Mouse (Mus musculus) left cerebral cortex, postnatal 14 days (tissue): ENCODE data around the gene Polr3h. TPM values are rescaled to one million over a fixed set of nuclear protein-coding genes. Genes with fewer than 3 reads are reported as not detected.
"Not testable (repeated sequence)": the region's sequence is repeated elsewhere in the genome, so short reads cannot be mapped to it uniquely, and the experiment has no call there.

Source experiments
- DNase-seq, 2 experiments: peaks; one replicate each; pipeline ENCODE4 v3.0.0; 2021 to 2022; ENCODE audit warnings: low spot score in 2 of 2, mixed read lengths in 1 of 2
- intact Hi-C: fragments of 180-260 bp; cut with DNase I; formaldehyde crosslinking; loops from one replicate; pipeline ENCODE4 v1.15.1; 2025
- total RNA-seq, 2 experiments: library from RNA; stranded (reverse); gene quantifications; 2 replicates each; pipeline ENCODE4 v1.2.3; 2021

The Polr3h gene
- total RNA-seq, 2 experiments from 2014 or later, result 52.8 to 53.9 TPM

DNA sequence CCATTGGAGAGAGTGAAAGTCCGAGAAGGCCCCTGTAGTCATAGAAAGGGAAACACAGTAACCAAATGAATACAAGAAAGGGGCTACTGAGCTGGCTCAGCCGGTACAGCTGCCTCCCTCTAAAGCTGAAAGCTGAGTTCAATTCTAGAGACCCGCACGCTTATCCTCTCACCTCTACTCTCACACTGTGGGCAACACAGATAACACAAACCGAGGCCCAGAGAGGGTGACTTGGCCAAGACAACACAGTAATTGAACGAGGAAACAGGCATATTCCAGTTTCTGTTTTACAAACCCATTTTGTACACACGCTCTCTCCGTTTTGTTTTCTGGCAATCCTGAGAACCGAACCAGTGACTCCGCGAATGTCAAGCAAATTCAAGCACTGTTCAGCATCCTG, 1.1 kb downstream of the Polr3h start:
- DNase-seq, result no peak

DNA sequence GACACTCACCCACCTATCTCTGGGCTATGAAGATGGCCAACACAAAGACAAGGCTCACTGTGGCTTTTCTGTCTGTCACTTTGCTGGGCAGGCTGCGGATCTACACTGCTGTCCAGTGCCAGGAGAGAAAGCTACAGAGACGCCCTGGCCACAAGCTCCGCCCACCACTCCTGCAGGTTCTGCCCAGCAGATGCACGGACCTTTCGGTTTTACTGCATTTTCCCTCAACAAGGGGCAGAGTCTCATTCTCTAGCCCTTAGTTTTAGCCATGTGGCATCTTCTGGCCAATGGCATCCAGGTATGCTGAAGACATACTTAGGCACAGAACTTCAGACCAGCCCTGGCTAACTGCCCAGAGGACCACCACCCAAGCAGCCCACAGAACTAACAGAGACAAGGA, 4.8 kb downstream of the Polr3h start:
- intact Hi-C loops, result no loop called here
- DNase-seq, result no peak

More for the DNA sequence above, 1.1 kb downstream of the Polr3h start:
- intact Hi-C loops, result no loop called here

GRCm38 (mm10) chr15:81920546-81921217, 5.4 kb downstream of the Polr3h start:
- intact Hi-C loops, result no loop called here
- peak; percentile 52 to 66 for DNase-seq

- intact Hi-C loops, result loop anchor here (5.0 kb wide), 1 partner anchor 87 kb away; no protein-coding TSS in a partner anchor
Observed at GRCm38 (mm10) chr15:81919062-81919461, 7.0 kb downstream of the Polr3h start.

GRCm38 (mm10) chr15:81917621-81918463, 8.2 kb downstream of the Polr3h start:
- intact Hi-C loops, result loop anchor here (5.0 kb wide), 1 partner anchor 86 kb away; no protein-coding TSS in a partner anchor
- DNase-seq, result peak; percentile 61 to 76

More at GRCm38 (mm10) chr15:81919062-81919461, 7.0 kb downstream of the Polr3h start:
- DNase-seq, result no peak

GRCm38 (mm10) chr15:81917201-81917600, 8.8 kb downstream of the Polr3h start:
- no peak for DNase-seq
- intact Hi-C loops, result loop anchor here (5.0 kb wide), 1 partner anchor 85 kb away; no protein-coding TSS in a partner anchor

GRCm38 (mm10) chr15:81915663-81916062, 10.4 kb downstream of the Polr3h start:
- intact Hi-C loops, result loop anchor here (5.0 kb wide), 1 partner anchor 83 kb away; no protein-coding TSS in a partner anchor
- DNase-seq, result no peak

DNA sequence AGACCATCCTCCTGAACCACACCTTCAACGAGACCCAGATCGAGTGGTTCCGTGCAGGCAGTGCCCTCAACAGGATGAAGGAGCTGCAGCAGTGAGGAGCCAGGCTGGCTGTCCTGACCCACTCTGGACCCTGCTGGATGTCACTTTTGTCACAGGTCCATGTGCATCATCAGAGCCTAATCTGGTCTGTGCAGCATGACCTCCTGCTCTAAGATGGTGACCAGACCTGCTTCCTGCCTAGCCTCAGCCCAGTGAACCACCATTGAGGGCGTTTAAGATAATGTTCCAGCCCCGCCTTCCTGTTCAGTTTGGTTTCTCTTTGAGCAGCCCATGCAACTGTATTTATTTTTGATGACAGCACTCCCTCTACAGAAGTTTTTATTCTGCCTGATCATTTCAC, 11.4 kb downstream of the Polr3h start:
- DNase-seq, result no peak
- intact Hi-C loops, result loop anchor here (5.0 kb wide), 1 partner anchor 82 kb away; no protein-coding TSS in a partner anchor

- intact Hi-C loops, result no loop called here
- no peak for DNase-seq
Observed at GRCm38 (mm10) chr15:81912498-81912897, 13.5 kb downstream of the Polr3h start.

DNA sequence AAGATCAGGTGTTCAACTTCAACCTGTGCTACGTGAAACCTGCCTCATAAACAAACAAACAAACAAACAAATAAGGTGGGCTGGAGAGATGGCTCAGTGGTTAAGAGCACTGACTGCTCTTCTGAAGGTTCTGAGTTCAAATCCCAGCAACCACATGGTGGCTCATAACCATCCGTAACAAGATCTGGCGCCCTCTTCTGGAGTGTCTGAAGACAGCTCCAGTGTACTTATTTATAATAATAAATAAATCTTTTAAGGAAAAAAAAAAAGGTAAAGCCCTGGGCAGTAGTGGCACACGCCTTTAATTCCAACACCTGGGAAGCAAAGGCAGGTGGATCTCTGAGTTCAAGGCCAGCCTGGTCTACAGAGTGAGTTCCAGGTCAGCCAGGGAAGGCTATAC, 17.3 kb downstream of the Polr3h start:
- intact Hi-C loops, DNase-seq: not testable (repeated sequence)

GRCm38 (mm10) chr15:81907953-81908352, 18.1 kb downstream of the Polr3h start:
- no peak for DNase-seq
- intact Hi-C loops, result no loop called here

DNA sequence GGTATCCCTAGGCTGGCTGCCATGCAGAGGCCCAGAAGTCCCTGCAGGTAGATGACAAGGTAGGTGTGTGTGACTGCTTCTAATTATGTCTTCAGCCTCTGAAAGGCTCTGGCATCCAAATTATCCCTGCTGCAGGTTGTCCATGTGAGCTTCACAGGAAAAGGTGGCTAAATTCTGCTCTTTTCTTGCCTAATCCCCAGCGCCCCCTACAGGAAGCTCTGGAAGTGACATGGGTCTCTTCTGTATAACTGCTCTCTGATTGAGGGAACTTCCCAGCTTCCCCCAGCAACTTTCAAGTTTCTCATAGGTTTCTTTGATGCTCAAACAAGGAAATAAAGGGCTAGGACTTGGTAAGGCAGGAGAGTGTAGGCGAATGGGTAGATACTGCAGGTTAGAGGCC, 21.1 kb downstream of the Polr3h start:
- DNase-seq, result peak; percentile 83 to 86
- intact Hi-C loops, result loop anchor here (2.0 kb wide), 1 partner anchor 74 kb away; no protein-coding TSS in a partner anchor

DNA sequence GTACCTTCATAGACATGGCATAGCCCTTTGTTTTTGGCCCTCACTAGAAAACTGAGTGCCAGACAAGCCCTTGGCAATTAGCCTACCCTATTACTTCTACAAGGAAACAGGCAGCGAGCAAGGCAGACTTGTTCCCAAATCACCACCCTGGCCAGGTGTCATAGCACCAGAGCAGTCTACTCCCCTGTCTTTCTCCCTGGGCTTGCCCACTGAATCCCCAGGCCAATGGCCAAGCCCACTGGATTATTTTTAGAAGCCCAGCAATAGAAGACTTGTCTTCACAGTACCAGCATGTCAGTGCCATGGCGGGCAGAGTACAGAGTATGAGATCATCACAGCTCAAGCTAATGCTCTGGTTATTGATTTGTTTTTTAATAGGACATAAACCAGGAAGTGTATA, 27.3 kb downstream of the Polr3h start:
- intact Hi-C loops, result no loop called here
- no peak for DNase-seq

DNA sequence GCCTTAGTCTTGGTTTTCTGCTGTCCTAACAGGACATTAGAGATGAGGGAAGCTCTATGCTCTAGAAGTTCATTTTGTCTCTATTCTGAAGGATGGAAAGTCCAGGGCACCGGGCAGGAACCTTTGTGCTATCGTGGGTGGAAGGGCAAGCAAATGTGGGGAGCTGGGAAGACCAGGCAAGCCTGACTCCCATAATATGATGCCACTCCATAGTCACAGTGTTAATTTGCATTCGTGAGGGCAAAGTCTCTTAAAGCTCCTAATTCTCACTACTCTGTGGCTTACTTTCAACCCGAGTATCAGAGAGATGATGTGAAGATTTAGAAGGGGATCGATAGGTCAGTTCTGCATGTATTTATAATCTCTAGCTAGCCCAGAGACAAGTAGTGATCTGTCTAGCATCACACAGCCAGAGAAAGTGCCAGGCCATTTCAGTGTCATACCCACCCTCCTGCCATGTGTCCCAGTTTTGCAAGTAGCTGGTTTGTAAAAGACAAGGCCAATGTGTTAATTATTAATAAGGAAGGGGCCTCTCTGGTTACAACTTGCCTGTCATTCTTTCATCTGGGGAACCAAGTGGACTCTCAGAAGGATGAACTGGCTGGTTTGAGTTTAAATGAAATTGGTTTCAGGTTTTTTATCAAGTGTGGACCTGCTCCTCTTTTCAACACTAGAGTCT, 28.3 kb downstream of the Polr3h start:
- intact Hi-C loops, result no loop called here
- DNase-seq, result no peak

DNA sequence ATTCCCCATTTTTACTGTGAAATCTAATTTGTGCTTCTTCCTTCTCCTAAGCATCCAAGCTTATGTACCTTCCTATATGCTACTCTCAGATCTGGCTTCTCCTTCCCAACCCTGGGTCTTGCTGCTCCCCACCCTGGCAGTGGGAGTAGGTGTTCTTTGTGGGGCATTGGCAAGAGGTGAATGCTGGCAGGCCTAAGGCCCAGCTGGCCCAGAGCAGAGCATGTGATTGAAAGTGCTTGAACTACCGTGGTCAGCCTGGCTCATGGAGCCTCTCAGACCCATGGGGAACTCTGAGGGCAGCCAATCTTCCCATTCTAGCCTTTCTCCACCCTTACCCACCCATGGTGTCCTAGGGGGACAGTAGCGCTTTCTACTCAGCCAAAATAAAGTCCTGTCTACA, 29.6 kb downstream of the Polr3h start:
- DNase-seq, result no peak
- intact Hi-C loops, result no loop called here

DNA sequence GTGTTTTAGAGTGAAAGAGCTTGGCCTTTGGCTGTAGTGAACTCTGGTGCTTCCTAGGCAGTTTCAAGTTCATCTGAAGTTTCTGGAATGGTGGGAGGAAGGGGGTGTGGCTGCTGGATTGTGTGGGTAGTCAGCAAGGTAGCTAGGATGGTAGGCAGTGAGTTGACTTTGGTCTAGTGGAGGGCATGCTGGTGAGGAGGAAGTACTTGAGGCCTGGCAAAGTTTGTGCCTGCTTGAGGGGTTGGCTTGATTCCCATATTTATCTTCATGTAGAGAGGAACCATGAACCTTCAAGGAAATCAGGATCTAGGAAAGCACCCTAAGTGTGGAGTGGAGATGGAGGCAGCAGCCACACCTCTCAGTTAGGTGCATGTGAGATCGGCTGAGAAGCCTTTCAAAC, 32.0 kb downstream of the Polr3h start:
- DNase-seq, result no peak
- intact Hi-C loops, result no loop called here

DNA sequence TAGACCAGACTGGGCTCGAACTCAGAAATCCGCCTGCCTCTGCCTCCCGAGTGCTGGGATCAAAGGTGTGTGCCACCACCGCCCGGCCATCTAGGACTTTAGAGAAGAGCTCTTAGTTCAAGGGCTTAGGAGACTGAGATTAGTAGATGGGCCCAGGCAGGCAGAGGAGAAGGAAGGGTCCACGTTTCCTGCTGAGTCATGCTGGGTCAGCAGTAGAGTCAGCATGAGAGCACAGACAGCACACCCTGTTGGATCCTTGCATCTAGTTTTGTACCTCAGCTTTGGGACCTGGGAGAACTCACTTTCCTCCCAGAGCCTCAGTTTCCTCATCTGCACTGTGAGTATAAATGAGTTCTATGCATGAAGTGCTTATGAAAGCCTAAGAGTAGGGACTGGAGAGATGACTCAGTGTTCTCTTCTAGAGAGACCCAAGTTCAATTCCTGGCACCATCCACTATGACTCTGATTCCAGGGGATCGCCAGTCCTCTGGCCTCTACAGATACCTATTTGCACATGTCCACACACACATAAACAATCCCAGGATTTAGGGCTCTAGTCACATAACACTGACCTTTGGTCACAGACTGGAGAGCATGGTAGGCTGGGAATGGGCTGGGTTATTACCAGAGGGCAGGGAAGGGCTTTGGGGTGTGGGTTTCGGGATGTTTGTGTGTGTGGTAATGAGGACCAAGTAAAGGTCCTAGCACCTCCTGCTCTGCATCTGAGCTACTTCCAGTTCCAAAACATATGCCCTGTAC, 34.0 kb downstream of the Polr3h start:
- intact Hi-C loops, result no loop called here

GRCm38 (mm10) chr15:81891140-81891802, 34.8 kb downstream of the Polr3h start:
- peak; percentile 65 to 71 for DNase-seq
- intact Hi-C loops, result no loop called here

More for the DNA sequence above, 34.0 kb downstream of the Polr3h start:
- no peak for DNase-seq

- no peak for DNase-seq
- intact Hi-C loops, result no loop called here
Observed at GRCm38 (mm10) chr15:81889175-81889574, 36.9 kb downstream of the Polr3h start.
